ENCODE assay signal across 23 mouse cellular contexts in the genomic region with DNA sequence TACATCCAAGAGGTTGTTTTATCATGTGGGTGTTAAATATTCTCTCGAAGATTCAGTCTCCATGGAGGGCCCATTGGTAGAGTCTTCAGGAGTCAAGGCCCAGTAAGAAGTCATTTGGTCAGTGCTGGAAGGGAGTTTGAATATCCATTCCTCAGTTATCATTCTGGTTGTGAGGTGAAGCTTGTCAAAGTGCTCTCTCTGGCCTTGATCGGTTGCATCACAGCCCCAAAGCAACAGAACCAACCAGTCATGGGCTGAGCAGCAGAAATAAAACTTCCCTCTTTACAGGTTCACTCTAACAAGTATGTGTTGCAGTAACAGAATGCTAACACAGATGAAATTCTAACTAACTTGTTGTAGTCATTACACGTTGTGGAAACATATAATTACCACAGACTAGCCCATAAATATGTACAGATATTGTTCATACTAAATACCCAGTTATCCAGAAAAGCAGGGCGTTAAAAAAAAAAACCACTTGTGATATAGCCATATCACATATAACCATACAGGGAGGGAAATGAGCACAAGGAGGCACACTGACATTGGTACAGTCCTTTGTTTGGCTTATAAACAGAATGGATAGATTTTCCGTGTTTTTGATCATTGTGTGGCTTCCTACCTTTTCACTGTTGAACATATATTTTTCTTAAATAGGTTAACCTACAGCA. TPM values are rescaled to one million over a fixed set of nuclear protein-coding genes. Genes with fewer than 3 reads are reported as not detected.
DNase-seq lines count a peak whose midpoint lies in the region; ATAC-seq and TF ChIP-seq lines count a peak whose summit lies in the region.
"Had no signal": no experiment of that assay in that cellular context is flagged by ENCODE, and none has a peak within 500 bp of the region (broad histone marks: within the 10 kb centered on the region; RNA-seq: fewer than 3 reads in every experiment).

No protein-coding gene starts in this region.

- TF ChIP-seq CTCF in forebrain, postnatal 0 days (IDR thresholded peaks at IDR 0.05; ENCODE audit: low read depth) = no peak
- TF ChIP-seq CTCF in hindbrain, postnatal 0 days (IDR thresholded peaks at IDR 0.05; ENCODE audit: low read depth) = no peak

- no peaks in the 10 kb centered on the region for H3K27me3 ChIP-seq in liver, embryonic 11.5 days (replicated peaks; ENCODE audit: control insufficient read depth, insufficient read depth, low read length)
- no peaks in the 10 kb centered on the region for H3K27me3 ChIP-seq in liver, embryonic 13.5 days
- H3K27me3 ChIP-seq in forebrain, postnatal 0 days (ENCODE audit: insufficient read depth, low read length) = no peaks in the 10 kb centered on the region
- no peaks in the 10 kb centered on the region for H3K27me3 ChIP-seq in hindbrain, postnatal 0 days (ENCODE audit: insufficient read depth, low read length)
- H3K27me3 ChIP-seq: embryonic facial prominence, embryonic 12.5 days; forebrain, embryonic 13.5 days; hindbrain, embryonic 13.5 days had no signal

- no peaks in the 10 kb centered on the region for H3K36me3 ChIP-seq in liver, embryonic 11.5 days (ENCODE audit: control insufficient read depth, insufficient read depth, low read length)
- no peaks in the 10 kb centered on the region for H3K36me3 ChIP-seq in liver, embryonic 13.5 days
- H3K36me3 ChIP-seq in forebrain, postnatal 0 days (ENCODE audit: insufficient read depth) = no peaks in the 10 kb centered on the region
- H3K36me3 ChIP-seq in hindbrain, postnatal 0 days (ENCODE audit: insufficient read depth, low read length) = no peaks in the 10 kb centered on the region
- H3K36me3 ChIP-seq: embryonic facial prominence, embryonic 12.5 days; heart, embryonic 13.5 days; hindbrain, embryonic 13.5 days had no signal

- 71% methylated on average over 5 of the region's 5 CpGs for WGBS in liver, embryonic 11.5 days
- WGBS in liver, embryonic 13.5 days (ENCODE audit: insufficient replicate concordance) = 43% methylated on average over 5 of the region's 5 CpGs
- WGBS in forebrain, postnatal 0 days = 90% methylated on average over 5 of the region's 5 CpGs
- WGBS in hindbrain, postnatal 0 days = 84% methylated on average over 5 of the region's 5 CpGs

- H3K9me3 ChIP-seq in liver, embryonic 11.5 days (ENCODE audit: control insufficient read depth, low read length) = no peaks in the 10 kb centered on the region
- H3K9me3 ChIP-seq in liver, embryonic 13.5 days (replicated peaks) = no peaks in the 10 kb centered on the region
- H3K9me3 ChIP-seq in forebrain, postnatal 0 days (ENCODE audit: low read length) = no peaks in the 10 kb centered on the region
- no peaks in the 10 kb centered on the region for H3K9me3 ChIP-seq in hindbrain, postnatal 0 days (ENCODE audit: low read length)
- H3K9me3 ChIP-seq: embryonic facial prominence, embryonic 12.5 days; forebrain, embryonic 13.5 days; heart, embryonic 13.5 days; hindbrain, embryonic 13.5 days had no signal

- H3K9ac ChIP-seq in liver, embryonic 11.5 days (ENCODE audit: low read depth, low read length) = no peak overlapping the region
- no peak overlapping the region for H3K9ac ChIP-seq in liver, embryonic 13.5 days
- no peak overlapping the region for H3K9ac ChIP-seq in forebrain, postnatal 0 days
- no peak overlapping the region for H3K9ac ChIP-seq in hindbrain, postnatal 0 days (replicated peaks; ENCODE audit: low read length)
- H3K9ac ChIP-seq: embryonic facial prominence, embryonic 12.5 days; forebrain, embryonic 13.5 days; heart, embryonic 13.5 days; hindbrain, embryonic 13.5 days had no signal

- H3K4me3 ChIP-seq in liver, embryonic 11.5 days (ENCODE audit: low read depth, low read length) = no peak overlapping the region
- no peak overlapping the region for H3K4me3 ChIP-seq in liver, embryonic 13.5 days (replicated peaks)
- no peak overlapping the region for H3K4me3 ChIP-seq in forebrain, postnatal 0 days (ENCODE audit: low read depth, low read length)
- no peak overlapping the region for H3K4me3 ChIP-seq in hindbrain, postnatal 0 days (ENCODE audit: low read length)
- H3K4me3 ChIP-seq: embryonic facial prominence, embryonic 12.5 days; forebrain, embryonic 13.5 days; heart, embryonic 13.5 days; hindbrain, embryonic 13.5 days had no signal

- H3K4me1 ChIP-seq in liver, embryonic 11.5 days (replicated peaks; ENCODE audit: control insufficient read depth, insufficient read depth, low read length) = no peaks in the 10 kb centered on the region
- peaks cover 7% of the 10 kb centered on the region for H3K4me1 ChIP-seq in liver, embryonic 13.5 days (replicated peaks)
- H3K4me1 ChIP-seq in forebrain, postnatal 0 days (ENCODE audit: insufficient read depth) = no peaks in the 10 kb centered on the region
- no peaks in the 10 kb centered on the region for H3K4me1 ChIP-seq in hindbrain, postnatal 0 days (ENCODE audit: insufficient read depth, low read length)
- H3K4me1 ChIP-seq: embryonic facial prominence, embryonic 12.5 days; forebrain, embryonic 13.5 days; heart, embryonic 13.5 days; hindbrain, embryonic 13.5 days had no signal

- DNase-seq in liver, embryonic 11.5 days (ENCODE audit: low spot score) = no peak
- no peak for DNase-seq in liver
- DNase-seq in liver, embryonic 13.5 days = no peak
- no peak for DNase-seq in right cerebral cortex, postnatal 14 days
- DNase-seq in forebrain, postnatal 0 days = no peak
- no peak for DNase-seq in hindbrain, postnatal 0 days (ENCODE audit: low spot score)
- DNase-seq: adrenal gland, postnatal 10 days; cerebellum, adult 11-12 months; cerebellum, adult 9-10 months; cerebellum, postnatal 25 days; heart, postnatal 4 days had no signal

- no peak overlapping the region for H3K27ac ChIP-seq in liver, embryonic 11.5 days (ENCODE audit: low read depth, low read length)
- H3K27ac ChIP-seq in liver, embryonic 13.5 days = peak overlapping the region; percentile 37
- H3K27ac ChIP-seq in forebrain, postnatal 0 days (ENCODE audit: low read depth, low read length) = no peak overlapping the region
- H3K27ac ChIP-seq in hindbrain, postnatal 0 days = no peak overlapping the region
- H3K27ac ChIP-seq: embryonic facial prominence, embryonic 12.5 days; forebrain, embryonic 13.5 days; heart, embryonic 13.5 days; hindbrain, embryonic 13.5 days had no signal

- ATAC-seq in liver, embryonic 11.5 days (replicated peaks; ENCODE audit: low FRiP score) = peak; percentile 73; the same call in 1 of the 2 replicates
- peak; percentile 83 for ATAC-seq in liver, embryonic 13.5 days (ENCODE audit: low read depth)
- ATAC-seq in megakaryocyte, adult 5-6 weeks (ENCODE audit: poor library complexity, severe bottlenecking) = peak; percentile 61
- no peak for ATAC-seq in forebrain, postnatal 0 days
- no peak for ATAC-seq in hindbrain, postnatal 0 days
- ATAC-seq: forebrain, embryonic 13.5 days had no signal

- H3K4me2 ChIP-seq in liver, embryonic 11.5 days = no peak overlapping the region
- no peak overlapping the region for H3K4me2 ChIP-seq in liver, embryonic 13.5 days
- H3K4me2 ChIP-seq in forebrain, postnatal 0 days (ENCODE audit: low read depth) = no peak overlapping the region
- no peak overlapping the region for H3K4me2 ChIP-seq in hindbrain, postnatal 0 days (ENCODE audit: low read depth, low read length)
- H3K4me2 ChIP-seq: embryonic facial prominence, embryonic 12.5 days; forebrain, embryonic 13.5 days; heart, embryonic 13.5 days; hindbrain, embryonic 13.5 days had no signal

RNA-seq across cellular contexts. Expression of a gene that starts 3.9 kb away (rescaled TPM):
- not detected in 2 replicates for polyA plus RNA-seq in liver, embryonic 11.5 days (2014; fragmentation: Nextera tagmentation; extraction: Ambion mirVana)
- not detected in 2 replicates for polyA plus RNA-seq in liver, embryonic 13.5 days (2015; fragmentation: Nextera tagmentation; extraction: Ambion mirVana)
- total RNA-seq in megakaryocyte, adult 5-6 weeks (2015) = not detected in 2 replicates
- not detected in 2 replicates for total RNA-seq in megakaryocyte, adult 5-6 weeks (2017)
- total RNA-seq in forebrain, postnatal 0 days (2014; rRNA removed) = not detected in 2 replicates
- polyA plus RNA-seq in forebrain, postnatal 0 days (2015; fragmentation: Nextera tagmentation; extraction: Ambion mirVana) = not detected in 2 replicates
- total RNA-seq in hindbrain, postnatal 0 days (2014; rRNA removed) = not detected in 2 replicates
- polyA plus RNA-seq in hindbrain, postnatal 0 days (2015; fragmentation: Nextera tagmentation; extraction: Ambion mirVana) = not detected in 2 replicates
- total RNA-seq: adrenal gland, postnatal 10 days; gastrocnemius, adult 8-10 months; gastrocnemius, postnatal 4 days; heart, adult 8-10 months; heart, postnatal 4 days; MEL had no signal
- polyA plus RNA-seq: C2C12; cortical plate, adult 2 months; embryonic facial prominence, embryonic 12.5 days; forebrain, embryonic 13.5 days; heart, embryonic 13.5 days; heart, postnatal 0 days; hindbrain, embryonic 13.5 days had no signal

RNA-seq across cellular contexts. Expression of a gene that starts 31.5 kb away (rescaled TPM):
- not detected in 2 replicates for polyA plus RNA-seq in liver, embryonic 11.5 days (2014; fragmentation: Nextera tagmentation; extraction: Ambion mirVana)
- polyA plus RNA-seq in liver, embryonic 13.5 days (2015; fragmentation: Nextera tagmentation; extraction: Ambion mirVana) = not detected in 2 replicates
- not detected in 2 replicates for total RNA-seq in megakaryocyte, adult 5-6 weeks (2015)
- total RNA-seq in megakaryocyte, adult 5-6 weeks (2017) = not detected in 2 replicates
- total RNA-seq in forebrain, postnatal 0 days (2014; rRNA removed) = not detected in 2 replicates
- not detected in 2 replicates for polyA plus RNA-seq in forebrain, postnatal 0 days (2015; fragmentation: Nextera tagmentation; extraction: Ambion mirVana)
- total RNA-seq in hindbrain, postnatal 0 days (2014; rRNA removed) = not detected in 2 replicates
- not detected in 2 replicates for polyA plus RNA-seq in hindbrain, postnatal 0 days (2015; fragmentation: Nextera tagmentation; extraction: Ambion mirVana)
- total RNA-seq: adrenal gland, postnatal 10 days; gastrocnemius, adult 8-10 months; gastrocnemius, postnatal 4 days; heart, adult 8-10 months; heart, postnatal 4 days; MEL had no signal
- polyA plus RNA-seq: C2C12; cortical plate, adult 2 months; embryonic facial prominence, embryonic 12.5 days; forebrain, embryonic 13.5 days; heart, embryonic 13.5 days; heart, postnatal 0 days; hindbrain, embryonic 13.5 days had no signal

RNA-seq across cellular contexts. Expression of a gene that starts 45.1 kb away (rescaled TPM):
- not detected in 2 replicates for polyA plus RNA-seq in liver, embryonic 11.5 days (2014; fragmentation: Nextera tagmentation; extraction: Ambion mirVana)
- not detected in 2 replicates for polyA plus RNA-seq in liver, embryonic 13.5 days (2015; fragmentation: Nextera tagmentation; extraction: Ambion mirVana)
- total RNA-seq in megakaryocyte, adult 5-6 weeks (2015) = not detected in 2 replicates
- total RNA-seq in megakaryocyte, adult 5-6 weeks (2017) = not detected in 2 replicates
- total RNA-seq in forebrain, postnatal 0 days (2014; rRNA removed) = not detected in 2 replicates
- not detected in 2 replicates for polyA plus RNA-seq in forebrain, postnatal 0 days (2015; fragmentation: Nextera tagmentation; extraction: Ambion mirVana)
- total RNA-seq in hindbrain, postnatal 0 days (2014; rRNA removed) = not detected in 2 replicates
- polyA plus RNA-seq in hindbrain, postnatal 0 days (2015; fragmentation: Nextera tagmentation; extraction: Ambion mirVana) = not detected in 2 replicates
- total RNA-seq: adrenal gland, postnatal 10 days; gastrocnemius, adult 8-10 months; gastrocnemius, postnatal 4 days; heart, adult 8-10 months; heart, postnatal 4 days; MEL had no signal
- polyA plus RNA-seq: C2C12; cortical plate, adult 2 months; embryonic facial prominence, embryonic 12.5 days; forebrain, embryonic 13.5 days; heart, embryonic 13.5 days; heart, postnatal 0 days; hindbrain, embryonic 13.5 days had no signal

Comparison
In these comparisons a context has a peak if more than half of its experiments do, and no peak if none do; other contexts are left out.
1. ATAC-seq: peak in liver, embryonic 11.5 days (single experiment), liver, embryonic 13.5 days (single experiment) and megakaryocyte, adult 5-6 weeks (single experiment); none in forebrain, postnatal 0 days (single experiment) and hindbrain, postnatal 0 days (single experiment).